Mouse (Mus musculus) liver, adult 2 months (tissue): ENCODE measurements at regions not wholly inside any gene's neighbourhood (a gene's known extent, or its start where the extent isn't known, plus 50 kb on each side); places are given as distances from the start of the nearest gene placed in this dataset.
"Not testable (repeated sequence)": the region's sequence is repeated elsewhere in the genome, so short reads cannot be mapped to it uniquely, and the experiment has no call there.

Source experiments
- CTCF ChIP-seq: fragments of 200-500 bp; IDR thresholded peaks from 2 replicates; pipeline ENCODE4 v1.5.1; 2011; ENCODE audit warnings: low read depth, low read length, control low read depth
- POLR2A ChIP-seq: fragments of 200-500 bp; IDR thresholded peaks from 2 replicates; pipeline ENCODE4 v1.6.1; 2011; ENCODE audit warnings: low read length, control low read depth; ENCODE audit not compliant: insufficient read depth; ENCODE audit errors: extremely low read depth

- not testable (repeated sequence) for TF ChIP-seq CTCF, POLR2A
Measured at GRCm38 (mm10) chr8:71804586-71804985, 77.2 kb upstream of the Zfp709 start.
